Mouse (Mus musculus): Measurements from ENCODE around the gene Ctdspl. TPM values are rescaled to one million over a fixed set of nuclear protein-coding genes. Genes with fewer than 3 reads are reported as not detected.

Ctdspl gene
- total RNA-seq, 1 experiment: 2.9 TPM

DNA sequence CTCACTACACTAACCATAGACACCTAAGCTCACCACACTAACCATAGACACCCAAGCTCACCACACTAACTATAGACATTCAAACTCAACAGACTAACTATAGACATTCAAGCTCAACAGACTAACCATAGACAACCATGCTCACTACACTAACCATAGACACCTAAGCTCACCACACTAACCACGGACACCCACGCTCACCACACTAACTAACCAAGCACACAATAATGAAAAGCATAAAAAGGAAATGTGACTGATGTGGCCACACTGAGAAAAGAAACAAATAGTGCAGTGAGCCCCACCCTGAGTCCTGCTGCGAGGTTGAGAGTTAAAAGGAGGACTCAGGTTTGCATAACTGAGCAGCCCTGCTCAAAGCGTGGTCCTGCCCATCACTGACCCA lies 129.1 kb downstream of the Ctdspl start:
- TF ChIP-seq ZNF384 (IDR thresholded peaks at IDR 0.05; ENCODE audit: low read depth, low read length) (no peak), ZC3H11A (IDR thresholded peaks at IDR 0.05; ENCODE audit: borderline replicate concordance, low read depth, low read length) (no peak), CHD2 (IDR thresholded peaks at IDR 0.05; ENCODE audit: low read depth, low read length) (no peak), MAFK (IDR thresholded peaks at IDR 0.05; ENCODE audit: insufficient read depth, low read depth, low read length) (no peak), HCFC1 (IDR thresholded peaks at IDR 0.05; ENCODE audit: borderline replicate concordance, insufficient read depth, low read length) (no peak)
- Histone ChIP-seq H3K36me3 (ENCODE audit: control insufficient read depth, insufficient read depth, low read length, poor library complexity, severe bottlenecking) (no peaks in the 10 kb centered on the region), H3K27ac (ENCODE audit: insufficient read depth, low read depth, low read length, poor library complexity, severe bottlenecking) (no peak overlapping the region), H3K9me3 (ENCODE audit: control insufficient read depth, insufficient read depth, low read depth, low read length) (no peaks in the 10 kb centered on the region), H3K9ac (ENCODE audit: insufficient read depth, low read depth, low read length, poor library complexity, severe bottlenecking) (no peak overlapping the region), H3K4me1 (ENCODE audit: control insufficient read depth in 2 of 2, insufficient read depth in 2 of 2, low read length in 2 of 2, poor library complexity in 1 of 2) (peaks cover 3 to 46% of the 10 kb centered on the region in 2 experiments; a peak in 3 of 4 replicates), H3K4me3 (ENCODE audit: insufficient read depth in 1 of 2, low read depth in 1 of 2, low read length in 2 of 2, poor library complexity in 1 of 2, severe bottlenecking in 1 of 2) (no peak overlapping the region)
- in situ Hi-C loops (cut with MboI; ENCODE audit: low sequenced_read_pairs in 2 of 2, unreplicated experiment in 2 of 2): no loop called here
- DNase-seq (ENCODE audit: low read depth, low spot score): no peak

DNA sequence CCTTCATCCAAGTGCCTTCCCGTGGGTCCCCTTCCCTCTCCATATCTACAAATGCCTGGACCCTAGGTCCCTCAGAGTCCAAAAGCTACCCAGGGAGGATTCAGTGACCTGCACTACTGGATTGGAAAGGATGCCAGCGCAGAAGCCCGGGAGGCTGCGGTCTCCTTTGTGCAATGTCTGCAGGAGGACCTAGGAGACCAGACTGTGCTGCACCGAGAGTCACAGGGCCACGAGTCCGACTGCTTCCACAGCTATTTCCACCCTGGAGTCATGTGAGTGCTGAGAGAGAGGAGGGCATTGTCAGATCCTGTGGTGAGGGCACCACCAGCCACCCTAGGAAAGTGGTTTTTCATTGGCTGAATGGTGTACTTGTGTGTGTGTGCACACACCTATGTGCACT lies 132.0 kb downstream of the Ctdspl start:
- Histone ChIP-seq H3K4me1 (ENCODE audit: control insufficient read depth in 2 of 2, insufficient read depth in 2 of 2, low read length in 2 of 2, poor library complexity in 1 of 2) (peaks cover 3 to 39% of the 10 kb centered on the region in 2 experiments; a peak in 3 of 4 replicates), H3K36me3 (ENCODE audit: control insufficient read depth, insufficient read depth, low read length, poor library complexity, severe bottlenecking) (no peaks in the 10 kb centered on the region), H3K4me3 (ENCODE audit: insufficient read depth in 1 of 2, low read depth in 1 of 2, low read length in 2 of 2, poor library complexity in 1 of 2, severe bottlenecking in 1 of 2) (no peak overlapping the region), H3K27ac (ENCODE audit: insufficient read depth, low read depth, low read length, poor library complexity, severe bottlenecking) (no peak overlapping the region), H3K9me3 (ENCODE audit: control insufficient read depth, insufficient read depth, low read depth, low read length) (no peaks in the 10 kb centered on the region), H3K9ac (ENCODE audit: insufficient read depth, low read depth, low read length, poor library complexity, severe bottlenecking) (no peak overlapping the region)
- DNase-seq (ENCODE audit: low read depth, low spot score): no peak
- in situ Hi-C loops (cut with MboI; ENCODE audit: low sequenced_read_pairs in 2 of 2, unreplicated experiment in 2 of 2): no loop called here
- no peak for TF ChIP-seq ZNF384 (IDR thresholded peaks at IDR 0.05; ENCODE audit: low read depth, low read length)
- no peak for TF ChIP-seq CHD2 (IDR thresholded peaks at IDR 0.05; ENCODE audit: low read depth, low read length)
- no peak for TF ChIP-seq MAFK (IDR thresholded peaks at IDR 0.05; ENCODE audit: insufficient read depth, low read depth, low read length)
- no peak for TF ChIP-seq ZC3H11A (IDR thresholded peaks at IDR 0.05; ENCODE audit: borderline replicate concordance, low read depth, low read length)
- no peak for TF ChIP-seq HCFC1 (IDR thresholded peaks at IDR 0.05; ENCODE audit: borderline replicate concordance, insufficient read depth, low read length)

DNA sequence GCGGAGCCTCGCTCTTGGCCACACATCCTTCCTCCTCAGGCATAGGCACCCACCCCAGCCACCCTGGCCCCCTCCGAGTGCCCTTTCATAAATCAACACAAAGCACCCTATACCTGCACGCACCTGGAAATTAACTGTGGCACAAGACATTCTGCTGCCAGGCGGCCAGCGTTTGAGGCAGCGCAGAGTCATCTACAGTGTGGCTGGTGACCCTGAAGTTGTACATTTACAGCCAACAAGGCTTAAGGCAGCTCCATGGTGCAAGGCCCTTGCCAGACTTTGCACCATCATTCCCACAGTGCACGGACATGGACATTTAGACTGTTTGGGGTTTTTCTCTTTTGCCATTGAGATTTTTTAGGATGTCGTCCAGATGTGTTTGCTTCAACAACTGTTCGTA lies 134.4 kb downstream of the Ctdspl start:
- Histone ChIP-seq H3K9me3 (ENCODE audit: control insufficient read depth, insufficient read depth, low read depth, low read length) (no peaks in the 10 kb centered on the region), H3K4me1 (ENCODE audit: control insufficient read depth in 2 of 2, insufficient read depth in 2 of 2, low read length in 2 of 2, poor library complexity in 1 of 2) (peaks cover 4 to 29% of the 10 kb centered on the region in 2 experiments; a peak in 2 of 4 replicates), H3K4me3 (ENCODE audit: insufficient read depth in 1 of 2, low read depth in 1 of 2, low read length in 2 of 2, poor library complexity in 1 of 2, severe bottlenecking in 1 of 2) (no peak overlapping the region), H3K9ac (ENCODE audit: insufficient read depth, low read depth, low read length, poor library complexity, severe bottlenecking) (no peak overlapping the region), H3K27ac (ENCODE audit: insufficient read depth, low read depth, low read length, poor library complexity, severe bottlenecking) (no peak overlapping the region), H3K36me3 (ENCODE audit: control insufficient read depth, insufficient read depth, low read length, poor library complexity, severe bottlenecking) (no peaks in the 10 kb centered on the region)
- TF ChIP-seq HCFC1 (IDR thresholded peaks at IDR 0.05; ENCODE audit: borderline replicate concordance, insufficient read depth, low read length): no peak
- TF ChIP-seq MAFK (IDR thresholded peaks at IDR 0.05; ENCODE audit: insufficient read depth, low read depth, low read length): no peak
- TF ChIP-seq CHD2 (IDR thresholded peaks at IDR 0.05; ENCODE audit: low read depth, low read length): no peak
- in situ Hi-C loops (cut with MboI; ENCODE audit: low sequenced_read_pairs in 2 of 2, unreplicated experiment in 2 of 2): no loop called here
- no peak for DNase-seq (ENCODE audit: low read depth, low spot score)

- Histone ChIP-seq H3K4me1 (ENCODE audit: control insufficient read depth in 2 of 2, insufficient read depth in 2 of 2, low read length in 2 of 2, poor library complexity in 1 of 2) (peaks cover 4 to 18% of the 10 kb centered on the region in 2 experiments; a peak in 1 of 4 replicates), H3K4me3 (ENCODE audit: insufficient read depth in 1 of 2, low read depth in 1 of 2, low read length in 2 of 2, poor library complexity in 1 of 2, severe bottlenecking in 1 of 2) (peak overlapping the region in 1 of 2 experiments; percentile 55; a peak in 2 of 4 replicates), H3K36me3 (ENCODE audit: control insufficient read depth, insufficient read depth, low read length, poor library complexity, severe bottlenecking) (no peaks in the 10 kb centered on the region), H3K27ac (ENCODE audit: insufficient read depth, low read depth, low read length, poor library complexity, severe bottlenecking) (no peak overlapping the region), H3K9me3 (ENCODE audit: control insufficient read depth, insufficient read depth, low read depth, low read length) (no peaks in the 10 kb centered on the region), H3K9ac (ENCODE audit: insufficient read depth, low read depth, low read length, poor library complexity, severe bottlenecking) (peak overlapping the region; percentile 18; the same call in 1 of the 2 replicates)
- in situ Hi-C loops (cut with MboI; ENCODE audit: low sequenced_read_pairs in 2 of 2, unreplicated experiment in 2 of 2): no loop called here
- DNase-seq (ENCODE audit: low read depth, low spot score): peak; percentile 65
- no peak for TF ChIP-seq ZNF384 (IDR thresholded peaks at IDR 0.05; ENCODE audit: low read depth, low read length)
- TF ChIP-seq MAFK (IDR thresholded peaks at IDR 0.05; ENCODE audit: insufficient read depth, low read depth, low read length): no peak
- TF ChIP-seq HCFC1 (IDR thresholded peaks at IDR 0.05; ENCODE audit: borderline replicate concordance, insufficient read depth, low read length): no peak
- TF ChIP-seq CHD2 (IDR thresholded peaks at IDR 0.05; ENCODE audit: low read depth, low read length): no peak
- TF ChIP-seq ZC3H11A (IDR thresholded peaks at IDR 0.05; ENCODE audit: borderline replicate concordance, low read depth, low read length): no peak
These were observed 136.9 kb downstream of the Ctdspl start for GRCm38 (mm10) chr9:119063036-119063644.
